Mouse (Mus musculus) midbrain, embryonic 12.5 days (tissue): ENCODE data around the gene Rhof. TPM values are rescaled to one million over a fixed set of nuclear protein-coding genes. Genes with fewer than 3 reads are reported as not detected.
A peak's percentile ranks its signal among the peaks of the same experiment; 100 is the strongest.
"Not testable (repeated sequence)": the region's sequence is repeated elsewhere in the genome, so short reads cannot be mapped to it uniquely, and the experiment has no call there.

Experiments
- ATAC-seq: fragments of 200-750 bp; cut with Nextera tagmentation; 2 replicates; pipeline ENCODE4 v1.8.0; 2017; ENCODE audit warnings: low read depth, moderate TSS enrichment, moderate library complexity; ENCODE audit not compliant: low FRiP score
- H3K27ac ChIP-seq: fragments of 300-500 bp; sonication (generic); replicated peaks from 2 replicates; pipeline ENCODE4 v1.5.1; 2016; ENCODE audit warnings: mild to moderate bottlenecking
- H3K27me3 ChIP-seq: fragments of 300-500 bp; sonication (generic); 2 replicates; pipeline ENCODE4 v1.6.1; 2016; ENCODE audit warnings: mild to moderate bottlenecking
- H3K36me3 ChIP-seq: fragments of 300-500 bp; sonication (generic); 2 replicates; pipeline ENCODE4 v1.6.1; 2016
- H3K4me1 ChIP-seq: fragments of 300-500 bp; sonication (generic); 2 replicates; pipeline ENCODE4 v1.6.1; 2016
- H3K4me2 ChIP-seq: fragments of 300-500 bp; sonication (generic); replicated peaks from 2 replicates; pipeline ENCODE4 v1.6.1; 2016; ENCODE audit warnings: mild to moderate bottlenecking, moderate library complexity
- H3K4me3 ChIP-seq: fragments of 300-500 bp; sonication (generic); 2 replicates; pipeline ENCODE4 v1.5.1; 2016; ENCODE audit warnings: mild to moderate bottlenecking
- H3K9ac ChIP-seq: fragments of 300-500 bp; sonication (generic); replicated peaks from 2 replicates; pipeline ENCODE4 v1.6.1; 2016; ENCODE audit warnings: mild to moderate bottlenecking, moderate library complexity
- H3K9me3 ChIP-seq: fragments of 300-500 bp; sonication (generic); 2 replicates; pipeline ENCODE4 v1.6.1; 2016; ENCODE audit warnings: mild to moderate bottlenecking
- WGBS: fragments of 180-500 bp; shearing (Covaris S2); methylation state at CpG from one replicate; pipeline ENCODE4 v1.1.7; 2016; 5-methylcytosine and 5-hydroxymethylcytosine counted together
- polyA plus RNA-seq: library from polyadenylated mRNA; unstranded; fragments of >200 nt; fragmentation: Nextera tagmentation; extraction: Ambion mirVana; gene quantifications from 2 replicates; pipeline ENCODE4 v1.2.1, GENCODE M21; 2016

The Rhof gene
- polyA plus RNA-seq, 1 experiment from 2014 or later: 2.4 TPM

GRCm38 (mm10) chr5:123067395-123067995, 65.0 kb downstream of the Rhof start:
- Histone ChIP-seq H3K9ac (no peak overlapping the region), H3K9me3 (peaks cover 3% of the 10 kb centered on the region; the same call in 1 of the 2 replicates), H3K36me3 (no peaks in the 10 kb centered on the region), H3K4me1 (no peaks in the 10 kb centered on the region), H3K4me3 (no peak overlapping the region), H3K27me3 (no peaks in the 10 kb centered on the region), H3K4me2 (no peak overlapping the region), H3K27ac (no peak overlapping the region)
- ATAC-seq: no peak
- 30% methylated on average over 6 of the region's 6 CpGs for WGBS

GRCm38 (mm10) chr5:123064207-123064606, 68.3 kb downstream of the Rhof start:
- Histone ChIP-seq H3K4me3 (no peak overlapping the region), H3K36me3 (no peaks in the 10 kb centered on the region), H3K9ac (no peak overlapping the region), H3K27me3 (no peaks in the 10 kb centered on the region), H3K27ac (no peak overlapping the region), H3K4me2 (no peak overlapping the region), H3K4me1 (no peaks in the 10 kb centered on the region), H3K9me3 (no peaks in the 10 kb centered on the region)
- no peak for ATAC-seq
- WGBS: 33% methylated on average over 6 of the region's 6 CpGs

GRCm38 (mm10) chr5:123063141-123063540, 69.4 kb downstream of the Rhof start:
- no peak overlapping the region for H3K4me2 ChIP-seq
- WGBS: 93% methylated on average over 3 of the region's 3 CpGs

DNA sequence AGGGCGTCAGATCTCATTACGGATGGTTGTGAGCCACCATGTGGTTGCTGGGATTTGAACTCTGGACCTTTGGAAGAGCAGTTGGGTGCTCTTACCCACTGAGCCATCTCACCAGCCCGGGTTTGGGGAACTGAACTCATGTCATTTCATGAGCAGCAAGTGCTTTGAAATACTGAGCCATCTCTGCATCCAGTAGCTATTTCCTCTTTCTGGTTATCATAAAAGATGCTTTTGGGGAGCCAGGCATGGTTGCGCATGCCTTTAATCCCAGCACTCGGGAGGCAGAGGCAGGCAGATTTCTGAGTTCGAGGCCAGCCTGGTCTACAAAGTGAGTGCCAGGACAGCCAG, 71.1 kb downstream of the Rhof start:
- H3K4me1 ChIP-seq, H3K27ac ChIP-seq, ATAC-seq, H3K4me3 ChIP-seq, H3K36me3 ChIP-seq, H3K9ac ChIP-seq, H3K9me3 ChIP-seq, H3K4me2 ChIP-seq, H3K27me3 ChIP-seq: not testable (repeated sequence)
- WGBS: 81% methylated on average over 6 of the region's 6 CpGs

More at GRCm38 (mm10) chr5:123063141-123063540, 69.4 kb downstream of the Rhof start:
- Histone ChIP-seq H3K9ac (no peak overlapping the region), H3K36me3 (no peaks in the 10 kb centered on the region), H3K9me3 (no peaks in the 10 kb centered on the region), H3K4me1 (peaks cover 3% of the 10 kb centered on the region; the same call in 1 of the 2 replicates), H3K27ac (no peak overlapping the region), H3K27me3 (no peaks in the 10 kb centered on the region), H3K4me3 (no peak overlapping the region)
- no peak for ATAC-seq

- ATAC-seq: no peak
- H3K9ac ChIP-seq: no peak overlapping the region
- no peaks in the 10 kb centered on the region for H3K36me3 ChIP-seq
- no peaks in the 10 kb centered on the region for H3K27me3 ChIP-seq
- no peak overlapping the region for H3K4me2 ChIP-seq
- H3K4me3 ChIP-seq: no peak overlapping the region
- 87% methylated on average over 9 of the region's 9 CpGs for WGBS
- H3K27ac ChIP-seq: no peak overlapping the region
- peaks cover 3% of the 10 kb centered on the region; the same call in 1 of the 2 replicates for H3K4me1 ChIP-seq
- H3K9me3 ChIP-seq: 0 out of 2 replicates have a peak, but pooled peaks cover 2% of the 10 kb centered on the region
These were observed 71.6 kb downstream of the Rhof start for GRCm38 (mm10) chr5:123060706-123061401.

DNA sequence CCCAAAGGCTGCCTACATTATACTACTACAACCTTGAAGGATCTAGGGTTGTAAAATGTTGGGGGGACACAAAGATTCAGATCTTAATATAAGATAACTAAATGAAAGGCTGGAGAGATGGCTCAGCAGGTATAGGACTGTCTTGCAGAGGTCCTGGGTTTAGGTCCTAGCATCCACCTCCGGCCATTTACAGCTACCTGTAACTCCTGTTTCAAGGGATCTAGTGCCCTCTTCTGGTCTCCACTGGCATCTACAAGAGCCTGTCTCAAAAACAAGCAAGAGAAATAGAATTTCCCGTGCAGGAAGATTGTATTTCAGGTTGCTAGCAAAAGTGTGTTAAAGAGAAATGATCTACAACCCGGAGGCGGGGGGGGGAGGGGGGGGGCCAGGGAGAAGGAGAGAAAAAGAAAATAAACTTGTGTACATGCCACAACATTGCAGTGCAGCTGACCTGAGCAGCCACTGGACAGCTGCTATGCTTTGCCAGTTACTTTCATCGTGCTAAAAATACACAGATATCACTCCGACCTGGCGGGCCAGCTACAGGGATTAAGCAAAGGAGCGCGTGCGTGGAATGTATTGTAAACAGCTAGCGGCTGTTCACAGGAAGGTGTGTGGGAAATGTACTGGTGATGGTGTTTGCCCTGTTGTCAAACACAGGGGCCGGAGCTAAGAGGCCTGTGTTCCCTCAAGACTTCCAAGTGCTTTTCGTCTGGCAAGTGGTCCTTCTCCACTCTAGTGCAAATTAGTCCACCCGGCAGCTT, 72.6 kb downstream of the Rhof start:
- Histone ChIP-seq H3K27ac (no peak overlapping the region), H3K4me2 (no peak overlapping the region), H3K36me3 (no peaks in the 10 kb centered on the region), H3K9me3 (0 out of 2 replicates have a peak, but pooled peaks cover 2% of the 10 kb centered on the region), H3K27me3 (no peaks in the 10 kb centered on the region), H3K4me3 (no peak overlapping the region), H3K9ac (no peak overlapping the region), H3K4me1 (peaks cover 3% of the 10 kb centered on the region; the same call in 1 of the 2 replicates)
- WGBS: 44% methylated on average over 14 of the region's 14 CpGs
- no peak for ATAC-seq

DNA sequence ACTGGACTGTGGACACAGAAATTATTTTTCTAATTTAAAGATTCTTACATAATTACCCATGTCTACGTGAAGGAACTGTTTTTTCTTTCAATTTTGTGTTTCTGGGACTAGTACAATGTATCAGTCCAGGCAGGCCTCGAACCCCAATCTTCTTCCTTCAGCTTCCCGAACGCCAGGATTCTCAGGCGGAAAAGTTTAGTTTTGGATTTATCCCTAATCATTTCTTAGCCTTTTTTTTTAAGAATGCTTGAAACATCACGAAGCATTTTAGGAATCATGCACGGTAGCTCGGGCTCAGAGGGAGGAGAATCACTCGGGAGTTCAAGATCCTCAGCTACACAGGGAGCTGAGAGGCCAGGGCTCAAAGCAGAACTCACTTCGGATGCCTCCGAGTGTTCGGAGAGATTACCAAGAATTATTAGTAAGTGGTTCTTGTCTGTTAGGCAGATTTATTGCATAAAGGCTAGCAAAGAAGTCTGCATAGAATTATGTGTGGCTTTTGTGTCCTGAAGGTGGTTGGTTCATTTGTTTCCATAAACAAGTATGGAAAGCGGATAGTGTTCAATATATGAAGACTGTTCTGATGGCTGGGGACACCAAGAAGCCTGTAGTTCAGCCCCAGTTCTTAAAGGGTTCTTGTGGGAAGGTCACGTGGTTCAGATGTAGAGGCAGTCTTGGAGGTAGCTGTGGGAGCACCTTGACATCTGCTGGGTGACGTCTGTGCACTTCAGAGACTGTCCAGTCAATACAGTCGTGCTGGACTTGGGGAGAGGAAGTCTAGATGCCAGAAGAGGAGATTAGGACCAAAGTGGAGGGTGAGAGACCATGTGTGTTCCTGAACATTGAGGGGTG, 74.0 kb downstream of the Rhof start:
- peaks cover 3% of the 10 kb centered on the region; the same call in 1 of the 2 replicates for H3K4me1 ChIP-seq
- 48% methylated on average over 16 of the region's 16 CpGs for WGBS
- no peaks in the 10 kb centered on the region for H3K36me3 ChIP-seq
- ATAC-seq: no peak
- H3K9ac ChIP-seq: no peak overlapping the region; the same call in 1 of the 2 replicates
- H3K27ac ChIP-seq: 0 out of 2 replicates have a peak overlapping the region, but pooled peaks have one; percentile 39
- 0 out of 2 replicates have a peak, but pooled peaks cover 2% of the 10 kb centered on the region for H3K9me3 ChIP-seq
- peak overlapping the region; percentile 51 for H3K4me2 ChIP-seq
- peak overlapping the region; percentile 44 for H3K4me3 ChIP-seq
- no peaks in the 10 kb centered on the region for H3K27me3 ChIP-seq

DNA sequence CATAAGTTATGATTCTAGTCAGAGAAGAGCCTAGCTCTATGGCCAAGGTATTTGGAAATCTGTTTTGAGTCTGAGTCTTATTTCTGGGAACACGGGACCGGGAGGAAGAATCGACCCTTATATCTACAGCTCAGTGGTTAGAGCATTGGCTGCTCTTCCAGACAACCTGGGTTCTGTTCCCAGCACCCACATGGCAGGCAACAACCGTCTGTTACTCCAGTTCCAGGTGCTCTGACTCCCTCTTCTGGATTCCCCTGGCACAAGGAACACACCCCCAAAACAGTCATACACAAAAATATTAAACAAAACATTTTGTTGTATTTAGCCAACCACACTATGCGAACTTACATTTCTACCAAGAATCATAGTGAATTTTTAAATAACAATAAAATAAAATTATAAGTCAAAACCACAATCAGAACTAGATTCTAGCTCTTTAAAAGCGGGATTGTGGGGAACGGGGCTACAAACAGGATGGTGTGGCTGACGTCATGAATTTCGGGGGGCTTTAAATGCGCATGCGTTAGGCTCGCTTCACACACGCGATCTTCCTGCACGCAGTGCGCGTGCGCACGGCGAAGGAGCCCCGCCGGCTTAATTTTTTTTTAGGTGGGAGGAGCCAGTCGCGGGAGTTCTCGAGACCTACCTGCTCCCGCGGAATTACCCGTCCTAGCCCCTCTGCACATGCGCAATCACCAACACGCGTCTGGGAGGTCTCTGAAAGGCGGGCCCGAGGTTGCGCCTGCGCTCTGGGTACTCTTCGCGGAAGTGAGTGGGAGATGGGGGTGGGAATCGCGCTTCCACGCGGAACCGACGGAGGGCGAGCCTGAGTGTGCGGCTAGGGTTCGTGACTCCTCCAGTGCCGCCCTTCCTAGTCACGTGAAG, 74.9 kb downstream of the Rhof start:
- 8% methylated on average over 48 of the region's 48 CpGs for WGBS
- 0 out of 2 replicates have a peak overlapping the region, but pooled peaks have one; percentile 39 for H3K27ac ChIP-seq

More for the DNA sequence above, 74.9 kb downstream of the Rhof start:
- ATAC-seq: peak; percentile 93
- H3K36me3 ChIP-seq: no peaks in the 10 kb centered on the region
- H3K4me3 ChIP-seq: peak overlapping the region; percentile 44
- H3K27me3 ChIP-seq: no peaks in the 10 kb centered on the region
- H3K9me3 ChIP-seq: 0 out of 2 replicates have a peak, but pooled peaks cover 2% of the 10 kb centered on the region
- H3K4me2 ChIP-seq: peak overlapping the region; percentile 51
- H3K4me1 ChIP-seq: peaks cover 3% of the 10 kb centered on the region; the same call in 1 of the 2 replicates
- no peak overlapping the region; the same call in 1 of the 2 replicates for H3K9ac ChIP-seq
